Mouse (Mus musculus): ENCODE results near the gene Cnnm4.

The Cnnm4 gene

DNA sequence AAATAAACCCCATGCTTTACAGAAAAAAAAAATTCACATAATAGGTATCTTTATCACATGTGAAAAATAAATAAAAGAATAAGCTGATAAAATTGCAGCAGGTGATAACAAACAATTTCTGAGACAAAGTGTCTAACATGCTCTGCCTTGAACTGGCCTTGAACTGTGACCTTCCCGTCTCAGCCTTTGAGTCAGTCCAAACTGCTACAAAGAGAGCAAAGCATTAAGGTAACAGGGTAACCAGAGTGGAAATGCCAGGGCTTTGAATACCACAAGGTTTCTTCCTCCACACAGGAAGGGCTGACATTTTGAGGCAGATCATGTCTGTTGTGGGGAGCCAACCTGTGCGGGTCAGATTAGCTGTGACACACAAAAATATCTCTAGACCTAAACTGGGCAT is 74.0 kb downstream of the Cnnm4 start:
- DNase-seq: no peak

DNA sequence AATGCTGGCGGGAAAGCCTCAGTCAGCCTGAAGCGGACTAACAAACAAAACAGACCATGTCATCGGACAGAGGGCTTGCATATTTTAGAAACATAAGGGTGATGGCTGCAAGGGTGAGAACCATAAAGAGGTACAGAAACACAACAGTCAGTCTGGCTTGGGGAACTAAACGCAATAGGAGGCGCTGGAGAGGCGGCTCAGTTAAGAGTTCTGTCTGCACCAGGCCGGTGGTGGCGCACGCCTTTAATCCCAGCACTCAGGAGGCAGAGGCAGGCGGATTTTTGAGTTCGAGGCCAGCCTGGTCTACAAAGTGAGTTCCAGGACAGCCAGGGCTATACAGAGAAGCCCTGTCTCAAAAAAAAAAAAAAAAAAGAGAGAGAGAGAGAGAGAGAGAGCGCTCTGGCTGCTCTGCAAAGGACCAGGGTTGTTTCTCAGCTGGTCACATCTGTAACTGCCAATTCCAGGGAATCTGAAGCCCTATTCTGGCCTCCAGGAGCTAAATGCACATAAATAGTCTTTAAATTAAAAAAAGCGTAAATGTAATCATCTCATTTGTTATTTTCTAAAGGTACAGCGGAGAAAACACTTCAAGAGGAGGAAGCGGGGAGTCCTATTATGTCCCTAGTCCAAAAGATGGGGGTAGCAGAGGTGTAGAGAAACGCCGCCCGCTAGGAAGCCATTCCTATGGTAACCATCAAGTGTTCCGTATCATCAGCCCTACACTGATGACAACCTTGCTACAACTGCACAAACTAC is 74.6 kb downstream of the Cnnm4 start:
- no peak for DNase-seq

DNA sequence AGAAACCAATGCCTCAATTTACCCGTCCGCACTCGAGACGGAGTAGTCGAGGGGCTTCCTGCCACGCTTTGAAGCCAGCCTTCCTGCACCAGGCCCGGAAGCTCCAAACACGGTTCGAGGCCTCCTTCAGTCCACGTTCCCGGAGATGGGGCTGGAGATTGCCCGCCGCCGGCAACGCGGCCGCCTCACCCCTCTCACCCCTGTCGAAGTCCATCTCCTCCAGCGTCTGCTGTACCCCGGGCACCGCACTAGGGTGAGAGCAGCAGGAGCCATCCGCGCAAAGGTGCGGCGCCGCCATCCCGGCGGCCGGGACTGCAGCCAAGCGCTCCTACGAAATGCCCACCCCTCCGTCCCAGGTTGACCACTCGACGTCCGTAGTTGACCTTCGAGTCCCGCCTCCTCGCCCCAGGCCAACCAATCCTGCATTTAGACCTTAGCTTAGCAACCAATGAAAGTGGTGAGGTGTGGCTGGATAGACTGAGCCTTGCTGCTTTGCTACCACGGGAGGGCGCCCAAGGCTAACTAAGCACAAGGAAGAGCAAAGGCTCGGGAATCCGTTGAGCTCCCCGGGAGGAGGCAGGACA is 75.6 kb downstream of the Cnnm4 start, which contains the start of gene Ankrd39:
Gene Ankrd39, minus strand, starts transcription at position 558 of the 584 bp plus-strand sequence.
- DNase-seq: peak; percentile 100

DNA sequence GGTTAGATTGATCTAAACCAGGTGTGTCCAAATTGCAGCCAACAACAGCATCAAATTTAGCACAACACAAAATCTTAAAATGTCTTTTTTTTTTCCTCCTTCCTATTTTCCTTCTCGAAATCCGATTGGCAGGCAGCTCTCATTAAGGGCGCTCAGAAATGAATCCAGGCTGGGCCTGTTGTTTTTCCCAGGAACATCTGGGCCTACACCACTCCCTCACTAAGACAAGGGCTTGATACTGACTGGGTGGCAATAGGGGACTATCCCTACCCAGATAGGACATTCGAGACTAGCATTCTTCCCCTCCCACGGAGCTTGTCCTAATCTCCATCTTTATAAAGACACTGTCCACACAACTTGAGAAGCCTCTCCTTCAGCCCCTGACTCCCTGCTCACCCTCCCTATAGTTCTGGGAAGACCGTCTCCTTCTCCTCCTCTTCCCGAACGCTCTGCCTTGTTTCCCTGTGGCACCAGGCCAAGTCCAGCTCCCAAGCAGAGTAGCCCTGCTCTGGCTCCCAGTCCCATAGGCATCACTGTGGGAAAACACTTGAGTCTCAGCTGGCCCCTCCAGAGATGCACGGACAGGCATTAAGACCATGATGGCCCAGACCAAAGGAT is 76.7 kb downstream of the Cnnm4 start:
- DNase-seq: peak; percentile 61

DNA sequence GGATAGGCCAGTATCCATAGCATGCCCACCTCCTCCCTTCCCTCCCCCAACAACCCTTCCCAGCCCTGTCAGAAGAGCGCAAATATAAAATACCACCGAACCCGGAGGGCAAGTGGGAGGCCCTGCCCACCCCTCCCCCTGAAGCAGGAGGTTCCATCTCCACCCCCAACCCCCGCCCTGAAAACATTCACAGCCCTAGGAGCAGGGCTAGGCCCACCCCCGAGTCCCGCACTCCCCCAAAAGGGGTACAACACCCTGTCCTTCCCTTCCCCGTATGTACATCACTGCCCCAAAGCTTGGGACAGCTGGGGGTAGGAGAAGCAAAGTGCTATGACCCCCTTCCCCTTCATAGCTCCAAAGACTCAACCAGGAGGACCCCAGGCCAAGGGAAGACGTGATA is 77.4 kb downstream of the Cnnm4 start:
- DNase-seq: peak; percentile 44

DNA sequence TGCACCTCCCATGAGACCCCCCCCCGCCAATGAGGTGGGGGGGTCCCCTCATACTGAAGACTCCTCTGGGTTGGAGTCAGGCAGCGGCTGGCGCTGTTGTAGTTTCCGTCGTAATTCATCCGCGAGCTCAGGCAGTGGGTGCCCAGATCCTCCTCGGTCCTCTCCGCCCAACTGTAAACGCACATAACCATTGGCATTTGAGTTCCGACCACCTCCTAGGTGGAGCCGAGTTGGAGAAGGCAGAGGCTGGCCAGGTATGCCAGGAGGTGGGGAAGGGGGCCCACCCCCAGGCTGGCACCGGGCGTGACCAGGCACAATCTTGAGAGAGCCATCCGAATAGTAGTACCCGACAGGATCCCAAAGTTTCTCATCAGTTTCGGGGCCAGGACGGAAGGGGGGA is 78.1 kb downstream of the Cnnm4 start:
- DNase-seq: peak; percentile 42

DNA sequence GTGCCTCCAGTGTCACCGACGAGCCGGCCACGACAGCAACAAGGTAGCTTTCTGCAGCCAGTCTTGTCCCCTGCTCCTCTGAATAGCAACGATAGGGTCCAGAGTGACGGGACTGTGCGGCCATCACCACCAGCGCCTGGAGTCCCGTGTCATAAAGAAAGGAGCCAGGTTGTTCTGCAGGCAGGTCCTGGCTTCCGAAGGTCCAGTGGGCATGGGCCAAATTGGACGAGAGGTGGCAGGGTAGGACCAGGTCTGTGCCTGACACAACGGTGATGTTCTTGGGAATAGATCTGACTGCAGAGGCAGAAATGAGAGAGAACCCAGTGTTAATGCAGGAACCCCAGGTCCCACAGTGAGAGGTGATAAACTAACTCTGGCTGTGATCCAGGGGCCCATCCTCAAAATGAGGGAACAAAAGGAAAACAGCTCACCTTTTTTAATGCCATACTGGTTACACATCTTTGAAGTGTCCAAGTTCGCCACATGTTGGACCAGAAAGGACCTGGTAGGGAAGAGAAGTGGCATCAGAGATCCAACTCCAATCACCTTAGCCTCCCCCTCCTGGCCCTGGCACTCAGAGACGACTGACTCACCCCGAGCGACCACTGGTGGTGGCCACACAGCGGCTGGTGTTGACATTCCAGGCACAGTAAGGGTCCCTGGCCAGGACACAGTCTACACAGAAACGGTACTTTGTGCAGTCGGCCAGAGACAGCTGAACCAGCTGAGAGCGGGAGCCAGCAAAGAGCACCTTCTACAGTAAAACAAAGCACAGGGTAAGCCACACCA is 78.8 kb downstream of the Cnnm4 start:
- peak; percentile 76 for DNase-seq

DNA sequence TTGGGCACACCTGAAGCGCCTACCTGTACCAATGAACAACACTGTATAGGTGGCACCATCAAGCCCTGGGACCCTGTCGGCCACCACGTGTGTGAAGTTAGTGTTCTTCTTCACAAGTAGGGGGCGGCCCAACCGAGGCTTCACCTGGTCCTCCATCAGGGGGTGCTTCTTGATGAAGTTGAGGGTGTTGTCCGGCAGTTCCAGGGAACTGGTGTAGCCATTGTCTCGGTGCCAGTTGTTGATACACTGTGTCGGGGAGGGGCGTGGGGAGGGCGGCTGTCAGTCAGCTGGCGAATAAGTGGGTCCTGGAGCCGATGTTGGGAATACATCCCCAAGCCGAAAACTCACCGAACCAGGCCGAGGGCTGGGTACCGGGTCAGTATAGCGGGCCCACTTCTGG is 80.5 kb downstream of the Cnnm4 start:
- DNase-seq: peak; percentile 63

DNA sequence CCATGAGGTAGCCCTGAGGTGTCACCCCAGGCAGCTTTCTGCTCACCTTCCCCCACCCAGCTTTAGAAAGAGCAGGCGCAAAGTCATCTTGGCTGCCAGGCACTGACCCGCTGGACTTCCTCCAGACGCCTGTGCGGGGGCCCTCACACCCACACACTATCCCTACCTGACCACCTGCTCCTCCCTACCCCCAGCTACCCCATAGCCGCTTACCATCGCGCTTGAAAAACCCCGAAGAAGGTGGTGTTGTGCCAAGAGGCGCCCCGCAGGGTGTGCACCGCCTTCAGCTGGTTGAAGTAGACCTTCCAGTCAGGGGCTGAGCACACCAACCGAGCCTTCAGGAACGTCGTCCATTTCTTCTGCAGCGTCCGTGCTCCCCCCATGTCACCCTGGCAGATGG is 81.1 kb downstream of the Cnnm4 start:
- peak; percentile 88 for DNase-seq

DNA sequence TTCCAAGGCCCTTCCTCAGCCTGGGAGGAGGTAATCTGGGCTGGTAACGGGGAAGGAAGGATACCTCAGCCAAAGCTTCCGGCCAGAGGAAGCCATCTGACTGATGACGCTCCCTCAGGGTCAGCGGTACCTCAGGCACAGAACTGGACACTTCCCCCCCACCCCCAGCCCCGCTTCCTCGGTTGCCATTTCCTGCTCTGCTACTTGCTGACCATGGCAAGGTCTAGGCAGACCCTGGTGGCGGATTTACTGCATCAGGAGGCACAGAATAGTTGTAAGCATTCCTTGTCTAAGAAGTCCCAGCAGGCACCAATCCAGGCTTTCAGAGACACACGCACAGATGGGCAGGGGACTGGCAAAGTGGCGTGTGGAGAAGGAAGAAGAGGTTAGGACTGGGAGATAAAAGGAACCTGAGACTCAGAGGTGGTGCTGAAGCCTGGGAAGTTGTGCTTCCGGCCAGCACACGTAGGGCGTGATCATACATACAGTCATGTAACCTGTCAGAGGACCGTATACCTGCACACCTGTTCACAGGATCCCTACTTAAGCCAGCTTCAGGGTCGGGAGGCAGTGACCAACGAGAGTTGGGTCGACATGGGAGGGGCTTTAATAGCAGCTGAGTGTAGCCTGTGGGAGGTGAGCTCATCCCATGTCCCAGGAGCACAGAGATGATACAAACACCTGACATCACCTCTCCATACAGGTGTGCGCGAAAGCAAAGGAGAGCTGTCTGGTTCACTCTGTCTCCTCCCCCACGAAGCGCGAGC is 83.4 kb downstream of the Cnnm4 start:
- peak; percentile 53 for DNase-seq

DNA sequence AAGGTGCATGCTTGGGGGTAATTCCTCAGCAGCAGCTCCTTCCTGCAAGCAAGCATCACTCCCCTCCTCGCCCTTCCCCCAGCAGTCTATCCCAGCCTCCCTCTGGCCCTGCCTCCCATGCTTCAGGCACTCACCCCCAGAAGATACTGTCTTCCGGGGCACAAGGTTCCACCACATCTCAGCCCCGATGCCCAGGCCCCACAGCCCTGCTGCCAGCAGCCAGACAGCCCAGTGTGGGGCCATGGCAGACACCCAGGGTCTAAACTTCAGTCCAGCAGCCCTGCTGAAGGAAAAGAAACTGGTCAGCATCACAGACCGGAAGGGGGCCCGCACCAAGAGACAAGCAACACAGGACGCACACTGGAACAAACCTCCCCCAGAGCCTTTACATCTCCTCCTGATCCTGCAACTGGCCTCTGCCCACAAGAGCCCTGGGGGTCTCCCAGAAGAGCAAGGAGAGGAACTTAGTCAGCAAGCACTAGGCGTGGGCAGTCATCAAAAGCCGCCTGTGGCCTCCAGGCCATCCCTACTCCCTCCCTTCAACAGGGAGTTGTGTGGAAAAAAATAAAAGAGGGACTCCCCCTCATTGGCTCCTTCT is 84.5 kb downstream of the Cnnm4 start:
- peak; percentile 66 for DNase-seq

DNA sequence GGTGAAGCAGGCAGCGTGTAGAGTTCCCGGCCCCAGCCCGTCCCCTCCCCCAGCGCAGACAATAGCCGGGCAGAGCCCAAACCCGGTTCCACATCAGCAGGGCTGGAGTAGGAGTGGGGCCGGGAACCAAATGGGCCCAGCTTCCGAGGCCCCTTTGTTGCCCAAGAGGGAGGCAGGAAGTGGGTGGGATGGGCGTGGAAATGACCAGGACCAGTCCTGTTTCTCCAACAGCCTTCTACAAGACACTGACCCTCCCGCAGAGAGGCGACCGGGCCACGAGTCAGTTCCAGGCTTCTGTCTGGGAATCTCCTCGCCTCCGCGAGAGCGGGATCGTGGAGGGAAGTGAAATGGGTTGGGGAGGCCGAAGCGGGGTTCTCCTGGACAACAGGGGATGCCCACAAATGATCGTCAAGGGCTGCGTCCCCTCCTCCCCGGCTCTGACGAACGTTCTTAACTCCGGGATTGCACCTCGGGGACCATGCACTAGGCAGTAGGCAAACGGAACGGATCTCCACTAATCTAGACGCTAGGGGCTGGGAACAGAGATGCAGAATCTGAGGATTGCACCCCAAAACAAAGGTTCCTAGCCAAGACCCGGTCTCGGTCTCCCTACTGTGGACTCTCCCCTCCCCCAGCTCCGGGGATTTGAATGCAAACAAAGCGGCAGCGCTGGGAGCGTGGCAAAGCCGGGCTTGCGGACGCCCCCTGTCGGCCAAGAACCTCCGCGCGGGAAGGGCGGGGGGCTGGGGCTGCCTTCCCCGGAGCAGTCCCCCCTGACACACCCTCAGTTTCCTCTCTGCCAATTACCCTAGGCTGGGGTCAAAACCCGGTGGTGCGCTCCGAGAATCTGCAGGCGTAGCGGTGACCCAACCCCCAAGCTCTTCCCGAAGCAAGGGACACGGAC is 85.4 kb downstream of the Cnnm4 start:
- DNase-seq: peak; percentile 93

DNA sequence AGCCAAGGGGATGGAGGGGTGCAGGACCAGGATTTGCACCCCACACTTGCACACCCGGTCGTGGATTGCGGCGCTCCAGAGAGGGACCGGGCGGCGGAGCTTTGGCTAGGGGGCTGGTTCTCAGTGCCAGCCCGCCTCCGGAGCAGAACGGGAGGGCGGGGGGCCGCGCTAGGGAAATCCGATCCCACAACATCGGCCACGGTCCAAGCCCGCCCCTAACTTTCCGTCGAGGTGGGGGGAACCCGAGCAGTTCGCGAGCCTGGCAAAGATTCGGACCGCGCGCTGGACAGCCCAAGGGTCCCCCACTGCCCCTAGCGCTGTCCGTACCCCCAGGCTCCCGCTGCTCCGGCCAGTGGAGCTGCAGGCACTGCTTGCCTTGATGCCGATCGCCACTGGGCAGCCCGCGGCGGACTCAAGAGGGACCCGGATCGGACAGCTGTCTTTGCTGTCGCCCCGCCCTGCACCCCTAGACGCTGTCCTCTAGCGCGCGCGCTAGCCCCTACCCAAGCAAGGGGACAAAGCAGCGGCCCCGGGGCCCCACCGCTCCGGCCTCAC is 86.1 kb downstream of the Cnnm4 start:
- peak; percentile 79 for DNase-seq
